Mouse (Mus musculus) splenic B cell, adult 2 months (primary cell): ENCODE results near the gene Gm29049.
"Not testable (repeated sequence)": the region's sequence is repeated elsewhere in the genome, so short reads cannot be mapped to it uniquely, and the experiment has no call there.

Experiments
- DNase-seq: peaks from one replicate; pipeline ENCODE4 v3.0.0-alpha.2; 2011; ENCODE audit warnings: low read depth, low spot score
- H3K27me3 ChIP-seq: 2 replicates; pipeline ENCODE4 v1.6.1; 2012; ENCODE audit warnings: mild to moderate bottlenecking, low read length, moderate library complexity, mixed read lengths; ENCODE audit not compliant: control insufficient read depth, poor library complexity, insufficient read depth, severe bottlenecking
- H3K36me3 ChIP-seq: 2 replicates; pipeline ENCODE4 v1.6.1; 2012; ENCODE audit warnings: mild to moderate bottlenecking, low read length, moderate library complexity, mixed read lengths; ENCODE audit not compliant: control insufficient read depth, poor library complexity, insufficient read depth, severe bottlenecking

Gene Gm29049

DNA sequence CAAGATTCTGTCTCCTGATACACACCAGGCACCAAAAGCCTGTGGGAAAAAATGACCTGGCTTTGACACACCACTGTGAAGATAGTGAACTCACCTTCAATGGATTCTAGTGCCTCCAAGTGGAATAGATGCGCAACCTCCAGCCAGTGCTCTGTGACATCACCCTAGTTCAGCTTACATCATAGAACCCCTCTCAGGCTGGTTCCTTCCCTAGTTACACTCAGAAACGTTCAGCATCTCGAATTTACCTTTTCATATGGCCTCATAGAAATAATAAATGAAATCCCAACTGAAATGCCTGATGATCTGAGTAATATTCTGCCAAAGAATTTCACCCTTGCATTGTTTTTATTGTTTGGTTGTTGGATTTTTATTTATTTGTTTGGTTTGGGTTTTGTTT lies at the start of gene Gm29049:
Gene Gm29049 (minus strand): TSS at position 101 of the 400 bp plus-strand sequence.
- not testable (repeated sequence) for H3K27me3 ChIP-seq, H3K36me3 ChIP-seq, DNase-seq
